Mouse (Mus musculus): ENCODE data around the gene Bean1.

GRCm38 (mm10) chr8:104191496-104191895 is 21.3 kb downstream of the Bean1 start:
- TF ChIP-seq CTCF (IDR thresholded peaks at IDR 0.05; ENCODE audit: borderline replicate concordance, control insufficient read depth, extremely low read depth, insufficient read depth, low read length, poor library complexity) = no peak
- no peak for TF ChIP-seq POLR2A (IDR thresholded peaks at IDR 0.05; ENCODE audit: control insufficient read depth, extremely low read depth, insufficient read depth, low read length, poor library complexity)

Data from thymus, adult 2 months (tissue).